Mouse (Mus musculus) midbrain, embryonic 13.5 days (tissue): ENCODE data around the gene Zfp385c. TPM values are rescaled to one million over a fixed set of nuclear protein-coding genes. Genes with fewer than 3 reads are reported as not detected.

Experiments
- ATAC-seq: fragments of 200-750 bp; cut with Nextera tagmentation; 2 replicates; pipeline ENCODE4 v1.8.0; 2017; ENCODE audit warnings: mild to moderate bottlenecking, moderate TSS enrichment, moderate library complexity
- H3K27ac ChIP-seq: fragments of 300-500 bp; sonication (generic); 2 replicates; pipeline ENCODE4 v1.5.1; 2015; ENCODE audit warnings: inconsistent platforms, mild to moderate bottlenecking, moderate library complexity
- H3K27me3 ChIP-seq: fragments of 300-500 bp; sonication (generic); 2 replicates; pipeline ENCODE4 v1.6.1; 2015; ENCODE audit warnings: mild to moderate bottlenecking, inconsistent platforms
- H3K36me3 ChIP-seq: fragments of 300-500 bp; sonication (generic); 2 replicates; pipeline ENCODE4 v1.6.1; 2015; ENCODE audit warnings: mild to moderate bottlenecking, inconsistent platforms
- H3K4me1 ChIP-seq: fragments of 300-500 bp; sonication (generic); replicated peaks from 2 replicates; pipeline ENCODE4 v1.6.1; 2015; ENCODE audit warnings: inconsistent platforms
- H3K4me2 ChIP-seq: fragments of 300-500 bp; sonication (generic); replicated peaks from 2 replicates; pipeline ENCODE4 v1.6.1; 2015; ENCODE audit warnings: moderate library complexity, mild to moderate bottlenecking, inconsistent platforms
- H3K4me3 ChIP-seq: fragments of 300-500 bp; sonication (generic); replicated peaks from 2 replicates; pipeline ENCODE4 v1.5.1; 2015; ENCODE audit warnings: mild to moderate bottlenecking, inconsistent platforms
- H3K9ac ChIP-seq: fragments of 300-500 bp; sonication (generic); replicated peaks from 2 replicates; pipeline ENCODE4 v1.6.1; 2015; ENCODE audit warnings: mild to moderate bottlenecking, inconsistent platforms
- H3K9me3 ChIP-seq: fragments of 300-500 bp; sonication (generic); 2 replicates; pipeline ENCODE4 v1.6.1; 2016; ENCODE audit warnings: mild to moderate bottlenecking, inconsistent platforms
- WGBS: fragments of 180-500 bp; shearing (Covaris S2); methylation state at CpG from one replicate; pipeline ENCODE4 v1.1.7; 2015; 5-methylcytosine and 5-hydroxymethylcytosine counted together
- polyA plus RNA-seq: library from polyadenylated mRNA; unstranded; fragments of >200 nt; fragmentation: Nextera tagmentation; extraction: Ambion mirVana; gene quantifications from 2 replicates; pipeline ENCODE4 v1.2.1, GENCODE M21; 2015

Gene Zfp385c
- polyA plus RNA-seq, 1 experiment from 2014 or later: 0.70 TPM

DNA sequence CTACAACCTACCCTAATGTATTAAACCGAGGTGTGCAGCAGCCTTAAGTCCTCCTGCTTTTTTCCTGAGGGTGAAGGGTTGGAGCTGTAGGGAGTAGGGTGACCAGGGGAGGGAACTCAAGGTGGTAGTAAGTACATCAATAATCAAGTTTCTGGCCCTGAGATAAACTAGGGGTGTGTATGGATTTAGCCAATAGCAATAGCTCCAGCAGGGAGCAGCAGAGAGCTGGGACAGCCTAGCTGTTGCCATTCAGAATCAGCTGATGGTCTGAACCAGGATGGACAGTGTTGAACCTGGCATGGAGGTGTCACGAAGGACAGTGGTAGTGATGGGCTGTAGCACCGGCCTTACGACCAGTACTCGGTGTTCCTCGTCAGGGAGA is 22.3 kb upstream of the Zfp385c start:
- Histone ChIP-seq H3K27me3 (no peaks in the 10 kb centered on the region), H3K4me3 (no peak overlapping the region), H3K4me2 (no peak overlapping the region), H3K27ac (no peak overlapping the region), H3K4me1 (peaks cover 38% of the 10 kb centered on the region), H3K9me3 (no peaks in the 10 kb centered on the region), H3K9ac (no peak overlapping the region), H3K36me3 (peaks cover 55% of the 10 kb centered on the region)
- ATAC-seq: peak; percentile 19; the same call in 1 of the 2 replicates
- 47% methylated on average over 6 of the region's 6 CpGs for WGBS

DNA sequence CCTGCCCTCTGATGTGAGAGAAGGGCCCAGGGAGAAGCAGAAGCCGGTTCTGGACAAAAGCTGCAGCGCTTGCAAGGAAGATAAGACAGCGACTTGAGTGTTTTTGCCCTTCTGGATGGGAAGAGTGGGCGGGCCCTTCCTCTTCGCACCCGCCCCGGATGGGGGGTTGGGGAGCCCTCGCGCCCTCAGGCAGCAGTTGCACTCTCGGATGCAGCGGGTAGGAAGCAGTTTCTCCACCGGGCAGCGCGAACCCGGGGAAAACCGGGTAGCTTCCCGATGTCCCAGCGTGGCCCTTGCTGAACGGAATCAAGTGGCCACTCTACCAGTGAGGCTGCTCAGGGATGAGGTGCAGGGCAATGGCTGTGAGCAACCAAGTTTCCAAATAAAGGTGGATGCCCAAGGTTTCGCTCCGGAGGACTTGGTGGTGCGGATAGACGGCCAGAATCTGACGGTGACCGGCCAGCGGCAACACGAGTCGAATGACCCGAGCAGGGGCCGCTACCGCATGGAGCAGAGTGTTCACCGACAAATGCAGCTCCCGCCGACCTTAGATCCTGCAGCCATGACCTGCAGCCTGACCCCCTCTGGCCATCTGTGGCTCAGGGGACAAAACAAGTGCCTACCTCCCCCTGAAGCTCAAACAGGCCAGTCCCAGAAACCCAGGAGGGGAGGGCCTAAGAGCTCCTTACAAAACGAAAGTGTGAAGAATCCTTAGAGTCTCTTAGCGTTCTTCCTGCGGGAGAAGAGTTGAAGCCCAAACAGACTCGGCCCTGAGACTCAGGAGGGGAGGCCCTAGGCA is 21.7 kb upstream of the Zfp385c start, which contains the start of gene Hspb9:
Hspb9 (plus strand) TSS at position 116 of the 799 bp plus-strand sequence.
- H3K36me3 ChIP-seq: peaks cover 55% of the 10 kb centered on the region
- no peak for ATAC-seq
- peak within 1 kb of the TSS; percentile 21; the same call in 1 of the 2 replicates for H3K4me2 ChIP-seq
- H3K4me1 ChIP-seq: peaks cover 38% of the 10 kb centered on the region
- H3K9ac ChIP-seq: peak within 1 kb of the TSS; percentile 10; the same call in 1 of the 2 replicates
- H3K4me3 ChIP-seq: no peak within 1 kb of the TSS
- WGBS: 5% methylated on average over 38 of the region's 38 CpGs
- no peak within 1 kb of the TSS for H3K27ac ChIP-seq
- no peaks in the 10 kb centered on the region for H3K9me3 ChIP-seq
- H3K27me3 ChIP-seq: no peaks in the 10 kb centered on the region

DNA sequence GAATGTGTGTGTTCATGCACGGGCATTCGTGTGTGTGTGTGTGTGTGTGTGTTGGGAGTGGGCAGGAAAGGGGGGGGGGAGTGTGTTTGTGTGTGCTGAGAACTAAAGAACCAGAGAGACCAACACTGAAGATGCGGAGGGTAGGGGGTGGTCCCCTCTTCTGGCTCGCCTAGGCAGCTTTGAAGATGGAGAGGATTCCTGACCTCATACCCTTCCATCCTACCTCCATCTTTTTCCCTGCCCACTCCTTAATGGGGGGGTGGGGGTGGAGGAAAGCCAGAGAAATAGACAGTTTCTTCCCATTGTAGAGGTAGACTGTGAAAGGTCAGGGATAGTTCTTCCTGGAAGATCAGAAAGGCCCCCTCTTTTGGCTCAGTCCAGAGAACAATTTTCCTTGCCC is 20.9 kb upstream of the Zfp385c start:
- Histone ChIP-seq H3K9me3 (no peaks in the 10 kb centered on the region), H3K9ac (peak overlapping the region; percentile 10; the same call in 1 of the 2 replicates), H3K4me2 (no peak overlapping the region), H3K4me1 (peaks cover 38% of the 10 kb centered on the region), H3K27ac (no peak overlapping the region), H3K4me3 (no peak overlapping the region), H3K27me3 (no peaks in the 10 kb centered on the region), H3K36me3 (peaks cover 55% of the 10 kb centered on the region)
- ATAC-seq: no peak
- 51% methylated on average over 4 of the region's 4 CpGs for WGBS

DNA sequence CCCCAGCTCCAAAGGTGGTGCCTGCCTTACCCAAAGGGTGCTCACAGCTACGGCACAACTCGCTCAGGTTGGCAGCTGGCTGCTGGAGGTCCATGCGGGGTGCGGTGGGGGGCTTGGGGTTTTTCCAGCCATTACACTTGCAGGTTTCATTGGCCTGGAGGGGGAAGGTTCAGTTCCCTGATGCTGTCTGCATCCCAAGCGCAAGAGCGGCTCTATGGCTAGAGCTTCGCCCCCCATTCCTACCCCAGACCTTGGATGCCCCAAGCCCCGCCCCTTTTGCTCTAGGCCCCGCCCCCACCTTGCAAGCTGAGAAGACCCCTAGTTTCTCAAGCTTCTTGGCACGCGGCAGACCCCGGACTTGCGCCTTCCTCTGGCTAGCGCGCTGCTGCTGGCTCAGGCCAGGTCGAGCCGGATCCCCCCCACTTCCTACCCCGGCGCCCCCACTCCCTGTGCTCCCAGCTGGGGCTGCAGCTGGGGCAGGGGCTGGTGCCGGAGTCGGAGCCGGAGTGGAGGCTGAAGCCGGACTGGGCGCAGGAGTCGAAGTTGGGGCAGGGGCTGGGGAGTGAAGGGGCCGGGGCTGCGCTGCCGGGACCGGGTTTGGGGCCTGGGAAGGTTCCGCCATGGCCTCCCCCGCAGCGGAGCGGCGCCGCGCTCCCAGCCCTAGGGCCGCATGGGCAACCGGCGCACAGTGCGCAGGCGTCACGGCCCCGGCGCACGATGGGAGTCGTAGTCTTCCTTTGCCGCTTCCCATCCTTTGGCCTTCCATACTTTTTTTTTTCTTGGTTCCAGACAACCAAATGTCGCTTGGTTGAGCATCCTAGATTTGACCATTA is 19.7 kb upstream of the Zfp385c start, which contains the start of gene Kat2a:
Kat2a (minus strand) TSS at position 683 of the 833 bp plus-strand sequence.
- Histone ChIP-seq H3K4me3 (peak within 1 kb of the TSS; percentile 99), H3K27me3 (no peaks in the 10 kb centered on the region), H3K9ac (peak within 1 kb of the TSS; percentile 92), H3K4me2 (peak within 1 kb of the TSS; percentile 76), H3K9me3 (no peaks in the 10 kb centered on the region), H3K36me3 (peaks cover 55% of the 10 kb centered on the region), H3K27ac (peak within 1 kb of the TSS; percentile 74), H3K4me1 (peaks cover 38% of the 10 kb centered on the region)
- peak; percentile 90 for ATAC-seq
- WGBS: 2% methylated on average over 48 of the region's 48 CpGs

DNA sequence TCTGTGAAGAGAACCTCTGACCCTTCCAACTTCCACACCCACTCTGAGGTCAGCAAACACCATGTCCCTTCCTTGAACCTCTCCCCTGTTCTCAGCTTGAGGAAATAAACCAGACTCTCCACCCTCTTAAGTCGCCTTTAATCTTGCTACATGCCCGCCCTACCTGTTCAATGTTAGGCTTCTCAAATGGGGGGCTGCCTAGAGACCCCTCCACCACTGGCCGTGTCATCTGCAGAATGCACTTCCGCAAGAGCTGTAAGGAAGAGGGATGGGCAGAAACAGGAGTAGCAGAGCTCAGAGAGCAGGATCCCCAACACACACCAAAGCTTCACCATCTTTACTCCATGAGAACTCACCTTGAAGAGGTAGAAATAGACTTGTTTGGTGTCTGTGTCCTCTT is 18.7 kb upstream of the Zfp385c start:
- H3K4me1 ChIP-seq: peaks cover 38% of the 10 kb centered on the region
- no peak for ATAC-seq
- peaks cover 55% of the 10 kb centered on the region for H3K36me3 ChIP-seq
- no peak overlapping the region for H3K4me3 ChIP-seq
- no peak overlapping the region for H3K27ac ChIP-seq
- peak overlapping the region; percentile 76; the same call in 1 of the 2 replicates for H3K4me2 ChIP-seq
- 91% methylated on average over 4 of the region's 4 CpGs for WGBS
- H3K9ac ChIP-seq: 0 out of 2 replicates have a peak overlapping the region, but pooled peaks have one; percentile 4
- no peaks in the 10 kb centered on the region for H3K9me3 ChIP-seq
- H3K27me3 ChIP-seq: no peaks in the 10 kb centered on the region

DNA sequence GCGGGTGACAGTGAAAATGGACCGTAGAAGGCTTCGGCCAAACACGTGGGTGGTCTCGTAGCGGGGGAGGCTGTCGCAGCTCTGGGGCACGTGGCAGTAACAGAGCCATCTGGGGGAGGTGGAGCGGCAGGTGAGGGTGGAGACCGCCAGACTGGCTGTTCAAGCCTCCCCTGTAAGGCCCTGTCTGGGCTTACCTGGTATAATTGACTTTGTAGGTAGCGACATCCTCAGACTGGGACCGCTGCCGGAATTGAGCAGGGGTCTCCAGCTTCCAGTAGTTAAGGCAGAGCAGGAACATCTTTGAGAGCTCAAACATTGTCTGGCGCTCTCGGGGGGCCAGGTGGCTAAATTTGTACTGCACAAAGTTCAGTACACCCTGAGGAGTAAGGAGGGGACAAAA is 18.3 kb upstream of the Zfp385c start:
- WGBS: 95% methylated on average over 15 of the region's 15 CpGs
- no peaks in the 10 kb centered on the region for H3K9me3 ChIP-seq
- no peak overlapping the region for H3K4me2 ChIP-seq
- no peak overlapping the region for H3K4me3 ChIP-seq
- H3K27me3 ChIP-seq: no peaks in the 10 kb centered on the region
- 0 out of 2 replicates have a peak overlapping the region, but pooled peaks have one; percentile 17 for H3K9ac ChIP-seq
- ATAC-seq: no peak
- H3K36me3 ChIP-seq: peaks cover 55% of the 10 kb centered on the region
- H3K27ac ChIP-seq: no peak overlapping the region
- H3K4me1 ChIP-seq: peaks cover 38% of the 10 kb centered on the region

DNA sequence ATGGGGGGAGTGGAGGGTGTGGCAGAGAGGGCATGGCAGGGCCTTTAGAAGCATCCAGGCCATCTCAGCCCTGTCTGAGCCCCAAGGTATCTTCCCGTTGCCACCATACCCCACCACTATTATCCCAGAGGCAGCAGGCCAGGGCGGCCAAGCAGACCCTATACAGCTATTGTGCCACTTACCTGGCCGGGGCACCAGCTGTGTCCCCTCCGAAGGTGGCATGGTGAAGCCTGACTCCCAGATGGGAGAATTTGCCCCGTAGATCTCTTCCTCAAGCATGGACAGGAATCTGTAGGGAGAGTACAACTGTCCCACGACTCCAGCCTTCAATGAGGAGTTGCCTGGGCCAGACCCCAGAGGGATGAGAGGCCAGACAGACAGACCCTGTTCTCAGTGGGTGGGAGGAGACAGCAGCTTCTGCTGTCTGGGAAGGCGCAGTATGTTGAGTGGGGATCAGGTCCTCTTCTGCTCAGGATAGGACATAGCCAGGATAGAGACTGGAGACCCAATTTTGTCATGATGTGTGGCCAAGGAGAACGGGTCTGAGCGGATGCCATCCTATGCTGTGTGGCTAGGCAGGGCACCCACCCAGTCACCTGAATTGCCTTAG is 17.1 kb upstream of the Zfp385c start:
- WGBS: 92% methylated on average over 9 of the region's 9 CpGs
- H3K4me3 ChIP-seq: no peak overlapping the region
- H3K27ac ChIP-seq: no peak overlapping the region
- no peak for ATAC-seq
- H3K4me1 ChIP-seq: peaks cover 31% of the 10 kb centered on the region
- no peaks in the 10 kb centered on the region for H3K27me3 ChIP-seq
- no peak overlapping the region for H3K9ac ChIP-seq
- H3K36me3 ChIP-seq: peaks cover 59% of the 10 kb centered on the region
- H3K9me3 ChIP-seq: no peaks in the 10 kb centered on the region
- H3K4me2 ChIP-seq: no peak overlapping the region

DNA sequence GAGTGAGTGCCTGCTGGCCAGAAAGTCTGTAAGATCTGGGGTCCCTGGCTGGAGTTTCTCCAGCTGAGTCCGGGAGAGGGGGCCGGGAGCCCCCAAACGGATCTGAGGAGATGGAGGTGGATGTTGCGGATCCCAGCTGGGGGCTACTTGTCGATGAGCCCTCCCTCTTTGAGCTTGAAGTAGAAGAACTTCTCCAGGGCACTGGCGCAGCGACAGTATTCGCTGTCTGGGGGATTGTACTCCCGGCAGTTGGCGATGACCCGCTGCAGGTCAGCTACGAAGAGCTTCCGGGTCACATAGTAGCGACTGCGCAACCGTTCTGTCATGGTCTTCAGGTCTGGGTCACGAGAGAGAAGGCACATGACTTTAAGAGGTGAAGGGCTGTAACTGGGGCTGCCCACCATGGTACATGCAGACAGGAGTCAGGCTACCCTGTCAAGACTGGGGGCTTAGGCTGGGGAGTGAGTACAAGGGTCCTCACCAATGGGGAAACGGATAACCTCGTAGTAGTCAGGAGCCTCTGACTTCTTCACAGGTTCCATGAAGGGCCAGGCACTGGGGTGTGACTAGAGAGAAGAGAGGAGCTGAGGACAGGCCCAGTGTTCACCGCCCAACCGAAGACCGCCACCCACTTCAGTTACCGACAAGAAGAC is 13.0 kb upstream of the Zfp385c start:
- H3K27ac ChIP-seq: no peak overlapping the region
- peaks cover 5% of the 10 kb centered on the region for H3K4me1 ChIP-seq
- H3K9me3 ChIP-seq: no peaks in the 10 kb centered on the region
- H3K9ac ChIP-seq: no peak overlapping the region
- peaks cover 14% of the 10 kb centered on the region; the same call in 1 of the 2 replicates for H3K27me3 ChIP-seq
- no peak for ATAC-seq
- peaks cover 60% of the 10 kb centered on the region for H3K36me3 ChIP-seq
- no peak overlapping the region for H3K4me3 ChIP-seq
- no peak overlapping the region for H3K4me2 ChIP-seq
- WGBS: 94% methylated on average over 23 of the region's 23 CpGs

DNA sequence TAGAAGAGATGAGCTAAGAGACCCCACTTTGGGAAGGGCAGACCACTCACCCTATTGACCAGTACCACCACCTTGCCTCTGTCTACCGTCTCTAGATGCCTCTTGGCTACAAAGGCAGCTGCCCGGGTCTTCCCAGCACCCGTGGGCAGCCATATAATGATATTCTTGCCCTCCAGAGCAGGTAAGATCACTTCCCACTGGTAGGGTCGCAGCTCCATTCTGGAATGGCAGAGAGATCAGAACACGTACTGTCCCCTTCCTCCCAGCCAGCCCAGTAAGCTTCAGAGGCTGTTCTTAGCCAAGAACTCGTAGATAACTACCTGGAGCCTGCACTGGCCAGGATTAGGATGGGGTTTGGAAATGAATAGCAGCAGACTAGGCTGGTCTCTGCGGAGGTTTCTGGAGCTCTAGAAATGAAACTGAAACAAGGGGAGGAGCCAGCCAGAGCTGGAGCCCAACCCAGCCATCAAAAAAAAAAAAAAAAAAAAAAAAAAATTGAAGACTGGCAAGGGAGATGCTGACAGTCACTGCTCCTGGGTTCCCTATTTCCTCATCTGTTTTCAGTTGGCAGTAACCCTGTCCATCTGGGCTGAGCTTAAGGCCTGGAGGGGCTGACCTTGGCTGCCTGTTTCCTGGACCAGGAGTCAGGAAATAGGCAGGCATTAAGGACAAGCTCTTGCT is 11.7 kb upstream of the Zfp385c start, which contains the start of gene Dhx58:
Dhx58 (minus strand) TSS at position 421 of the 681 bp plus-strand sequence.
- 71% methylated on average over 7 of the region's 7 CpGs for WGBS
- no peak for ATAC-seq
- no peaks in the 10 kb centered on the region for H3K9me3 ChIP-seq
- no peak within 1 kb of the TSS for H3K4me2 ChIP-seq
- H3K4me3 ChIP-seq: no peak within 1 kb of the TSS
- peaks cover 48% of the 10 kb centered on the region for H3K36me3 ChIP-seq
- no peak within 1 kb of the TSS for H3K9ac ChIP-seq
- peaks cover 14% of the 10 kb centered on the region; the same call in 1 of the 2 replicates for H3K27me3 ChIP-seq
- H3K4me1 ChIP-seq: peaks cover 5% of the 10 kb centered on the region
- no peak within 1 kb of the TSS for H3K27ac ChIP-seq

DNA sequence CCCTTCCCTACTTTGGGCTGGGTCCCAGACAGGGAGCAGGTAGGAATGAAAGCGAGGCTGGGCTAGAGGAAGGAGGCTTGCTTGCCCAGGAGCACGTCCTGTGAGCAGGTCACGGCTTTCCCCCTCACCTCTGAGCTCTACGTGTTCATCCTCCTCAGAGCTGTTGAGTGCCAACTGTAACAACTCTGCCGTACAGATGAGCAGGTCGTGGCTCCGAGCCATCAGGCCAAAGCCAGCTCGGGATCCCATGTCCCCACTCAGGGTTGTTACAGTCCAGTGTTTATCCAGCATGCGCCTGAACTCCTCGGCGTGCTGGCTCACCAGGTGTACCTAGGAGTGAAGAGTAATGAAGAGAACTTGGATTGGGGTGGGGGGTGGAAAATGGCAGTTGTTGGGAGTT is 11.1 kb upstream of the Zfp385c start:
- Histone ChIP-seq H3K4me2 (no peak overlapping the region), H3K4me3 (no peak overlapping the region), H3K27ac (no peak overlapping the region), H3K9me3 (no peaks in the 10 kb centered on the region), H3K4me1 (peaks cover 5% of the 10 kb centered on the region), H3K36me3 (peaks cover 42% of the 10 kb centered on the region), H3K27me3 (peaks cover 14% of the 10 kb centered on the region; the same call in 1 of the 2 replicates), H3K9ac (no peak overlapping the region)
- 68% methylated on average over 11 of the region's 11 CpGs for WGBS
- ATAC-seq: no peak

DNA sequence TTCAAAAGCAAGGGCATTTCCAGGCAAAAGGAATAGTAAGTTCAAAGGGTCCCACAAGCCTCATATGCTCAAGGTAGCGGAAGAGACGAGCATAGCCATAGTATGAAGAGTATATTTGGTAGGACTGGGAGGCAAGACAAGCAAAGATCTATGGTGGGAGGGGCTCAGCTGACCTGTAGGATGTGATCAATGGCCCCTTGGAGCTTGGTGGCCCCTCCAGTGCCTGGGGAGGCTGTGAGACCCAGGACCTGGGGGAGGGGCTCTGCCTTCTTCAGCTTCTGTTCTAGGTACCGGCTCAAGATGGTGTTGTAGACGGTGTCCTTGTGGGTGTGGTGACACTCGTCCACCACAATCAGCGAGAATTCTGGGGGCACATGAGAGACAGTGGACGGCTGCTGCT is 10.7 kb upstream of the Zfp385c start:
- Histone ChIP-seq H3K4me3 (no peak overlapping the region), H3K9me3 (no peaks in the 10 kb centered on the region), H3K4me2 (no peak overlapping the region), H3K27me3 (peaks cover 14% of the 10 kb centered on the region; the same call in 1 of the 2 replicates), H3K4me1 (peaks cover 5% of the 10 kb centered on the region), H3K27ac (no peak overlapping the region), H3K36me3 (peaks cover 37% of the 10 kb centered on the region), H3K9ac (no peak overlapping the region)
- WGBS: 50% methylated on average over 7 of the region's 7 CpGs
- ATAC-seq: no peak
